Mouse (Mus musculus) MEL (cell line): Measurements from ENCODE around the gene Ssc5d. TPM values are rescaled to one million over a fixed set of nuclear protein-coding genes. Genes with fewer than 3 reads are reported as not detected.

Experiments used
- DNase-seq: peaks from one replicate; pipeline ENCODE4 v3.0.0; 2011; ENCODE audit warnings: low read depth, low spot score
- H3K27ac ChIP-seq: 2 replicates; pipeline ENCODE4 v1.5.1; 2012; ENCODE audit warnings: low read depth, mild to moderate bottlenecking, control low read depth, low read length, moderate library complexity; ENCODE audit not compliant: control insufficient read depth
- H3K27me3 ChIP-seq, 2 experiments: fragments of 150-350 bp in 1 of 2; sonication (generic) in 1 of 2; 2 replicates each; pipeline ENCODE4 v1.6.1; 2012; ENCODE audit warnings: low read length in 2 of 2, mild to moderate bottlenecking in 2 of 2, improper control_type of control experiment in 1 of 2, moderate library complexity in 1 of 2; ENCODE audit not compliant: insufficient read depth in 2 of 2, control insufficient read depth in 1 of 2
- H3K36me3 ChIP-seq, 2 experiments: 2 replicates each; pipeline ENCODE4 v1.6.1; 2012 to 2014; ENCODE audit warnings: low read length in 2 of 2, improper control_type of control experiment in 1 of 2, inconsistent platforms in 1 of 2, mild to moderate bottlenecking in 1 of 2; ENCODE audit not compliant: insufficient read depth in 2 of 2, control insufficient read depth in 1 of 2
- H3K4me1 ChIP-seq, 2 experiments: fragments of 150-350 bp in 1 of 2; sonication (generic) in 1 of 2; 2 replicates each; pipeline ENCODE4 v1.6.1; 2012; ENCODE audit warnings: low read length in 2 of 2, improper control_type of control experiment in 1 of 2, mild to moderate bottlenecking in 1 of 2; ENCODE audit not compliant: insufficient read depth in 2 of 2, control insufficient read depth in 1 of 2
- H3K4me3 ChIP-seq, 2 experiments: fragments of 150-350 bp in 1 of 2; sonication (generic) in 1 of 2; 2 replicates each; pipeline ENCODE4 v1.5.1; 2012; ENCODE audit warnings: low read depth in 2 of 2, low read length in 2 of 2, mild to moderate bottlenecking in 2 of 2, moderate library complexity in 2 of 2, control low read depth in 1 of 2, improper control_type of control experiment in 1 of 2; ENCODE audit not compliant: control insufficient read depth in 1 of 2, insufficient read depth in 1 of 2
- H3K79me2 ChIP-seq: 2 replicates; pipeline ENCODE4 v1.6.1; 2012; ENCODE audit warnings: mild to moderate bottlenecking, low read length, moderate library complexity; ENCODE audit not compliant: control insufficient read depth, poor library complexity, insufficient read depth
- H3K9ac ChIP-seq: 2 replicates; pipeline ENCODE4 v1.6.1; 2012; ENCODE audit warnings: low read depth, mild to moderate bottlenecking, control low read depth, low read length, moderate library complexity; ENCODE audit not compliant: control insufficient read depth, poor library complexity, severe bottlenecking
- H3K9me3 ChIP-seq: fragments of 150-350 bp; sonication (generic); replicated peaks from 2 replicates; pipeline ENCODE4 v1.6.1; 2012; ENCODE audit warnings: mild to moderate bottlenecking, low read length, improper control_type of control experiment, moderate library complexity; ENCODE audit not compliant: insufficient read depth
- CHD1 ChIP-seq: IDR thresholded peaks from 2 replicates; pipeline ENCODE4 v1.6.1; 2012; ENCODE audit warnings: low read depth, mild to moderate bottlenecking, inconsistent platforms, low read length, improper control_type of control experiment
- CTCF ChIP-seq, 3 experiments: IDR thresholded peaks in 2 of 3; conservative IDR thresholded peaks in 1 of 3; 2 replicates each; pipeline ENCODE4 v1.5.1; 2011 to 2012; ENCODE audit warnings: low read length in 3 of 3, low read depth in 2 of 3, mild to moderate bottlenecking in 2 of 3, improper control_type of control experiment in 1 of 3, inconsistent platforms in 1 of 3, mixed read lengths in 1 of 3, moderate library complexity in 1 of 3; ENCODE audit not compliant: control insufficient read depth in 1 of 3, insufficient read depth in 1 of 3, poor library complexity in 1 of 3, severe bottlenecking in 1 of 3
- ELF1 ChIP-seq: IDR thresholded peaks from 2 replicates; pipeline ENCODE4 v1.6.1; 2014; ENCODE audit warnings: low read depth, mild to moderate bottlenecking, inconsistent platforms, low read length, improper control_type of control experiment, moderate library complexity
- GABPA ChIP-seq: IDR thresholded peaks from 2 replicates; pipeline ENCODE4 v1.6.1; 2012; ENCODE audit warnings: low read depth, mild to moderate bottlenecking, inconsistent platforms, low read length, improper control_type of control experiment, moderate library complexity
- GATA1 ChIP-seq: IDR thresholded peaks from 2 replicates; pipeline ENCODE4 v1.6.1; 2011; ENCODE audit warnings: low read depth, low read length, improper control_type of control experiment
- HCFC1 ChIP-seq: IDR thresholded peaks from 2 replicates; pipeline ENCODE4 v1.6.1; 2012; ENCODE audit warnings: low read depth, mild to moderate bottlenecking, inconsistent platforms, low read length, improper control_type of control experiment, moderate library complexity
- JUND ChIP-seq: IDR thresholded peaks from 2 replicates; pipeline ENCODE4 v1.6.1; 2011; ENCODE audit warnings: low read depth, mild to moderate bottlenecking, improper control_type of control experiment, low read length
- MAFK ChIP-seq: IDR thresholded peaks from 2 replicates; pipeline ENCODE4 v1.6.1; 2011; ENCODE audit warnings: low read depth, mild to moderate bottlenecking, low read length, improper control_type of control experiment, borderline replicate concordance
- MAX ChIP-seq: IDR thresholded peaks from 2 replicates; pipeline ENCODE4 v1.6.1; 2011; ENCODE audit warnings: low read length, improper control_type of control experiment
- NRF1 ChIP-seq: IDR thresholded peaks from 2 replicates; pipeline ENCODE4 v1.6.1; 2014; ENCODE audit warnings: low read depth, mild to moderate bottlenecking, inconsistent platforms, low read length, improper control_type of control experiment, moderate library complexity; ENCODE audit not compliant: poor library complexity, insufficient read depth, severe bottlenecking
- RAD21 ChIP-seq: IDR thresholded peaks from 2 replicates; pipeline ENCODE4 v1.6.1; 2011; ENCODE audit warnings: mild to moderate bottlenecking, low read depth, low read length, improper control_type of control experiment
- RCOR1 ChIP-seq: IDR thresholded peaks from 2 replicates; pipeline ENCODE4 v1.6.1; 2012; ENCODE audit warnings: low read depth, mild to moderate bottlenecking, inconsistent platforms, low read length, improper control_type of control experiment
- SIN3A ChIP-seq: IDR thresholded peaks from 2 replicates; pipeline ENCODE4 v1.6.1; 2012; ENCODE audit warnings: low read length, improper control_type of control experiment, inconsistent platforms
- SMC3 ChIP-seq: IDR thresholded peaks from 2 replicates; pipeline ENCODE4 v1.6.1; 2011; ENCODE audit warnings: low read depth, low read length, improper control_type of control experiment
- TAL1 ChIP-seq: IDR thresholded peaks from 2 replicates; pipeline ENCODE4 v1.6.1; 2012; ENCODE audit warnings: mild to moderate bottlenecking, inconsistent platforms, low read length, moderate library complexity, mixed read lengths
- ZC3H11A ChIP-seq: IDR thresholded peaks from 2 replicates; pipeline ENCODE4 v1.6.1; 2012; ENCODE audit warnings: low read depth, mild to moderate bottlenecking, inconsistent platforms, low read length, improper control_type of control experiment
- ZKSCAN1 ChIP-seq: IDR thresholded peaks from 2 replicates; pipeline ENCODE4 v1.6.1; 2012; ENCODE audit warnings: low read depth, mild to moderate bottlenecking, inconsistent platforms, low read length, improper control_type of control experiment, moderate library complexity
- polyA plus RNA-seq, 2 experiments: library from polyadenylated mRNA; stranded (reverse) in 1 of 2; unstranded in 1 of 2; fragments of >175 nt in 1 of 2; fragments of >200 nt in 1 of 2; gene quantifications; 2 replicates each; pipeline versions ENCODE4 v1.2.1 to v1.2.4; 2012; ENCODE audit warnings: low replicate concordance in 2 of 2, low read depth in 1 of 2; ENCODE audit not compliant: insufficient read length in 2 of 2, insufficient read depth in 1 of 2, missing spikeins in 1 of 2
- total RNA-seq: library from RNA; depleted of rRNA; stranded (reverse); fragments of 300-350 nt; gene quantifications from 2 replicates; pipeline ENCODE4 v1.2.3, GENCODE M21; 2012

The Ssc5d gene
- total and polyA plus RNA-seq, 3 experiments: 0.04 to 0.17 TPM; not detected in 1

- TF ChIP-seq RCOR1 (no peak), CTCF (IDR thresholded peaks at IDR 0.05 in 2 of 3, conservative IDR thresholded peaks at IDR 0.05 in 1 of 3; ENCODE audit: control insufficient read depth in 1 of 3, insufficient read depth in 1 of 3, low read depth in 2 of 3, low read length in 3 of 3, poor library complexity in 1 of 3, severe bottlenecking in 1 of 3) (peak; percentile 86 to 99 (median 95))
Observed at GRCm38 (mm10) chr7:4943223-4943815, 17.7 kb downstream of the Ssc5d start (continued).

DNA sequence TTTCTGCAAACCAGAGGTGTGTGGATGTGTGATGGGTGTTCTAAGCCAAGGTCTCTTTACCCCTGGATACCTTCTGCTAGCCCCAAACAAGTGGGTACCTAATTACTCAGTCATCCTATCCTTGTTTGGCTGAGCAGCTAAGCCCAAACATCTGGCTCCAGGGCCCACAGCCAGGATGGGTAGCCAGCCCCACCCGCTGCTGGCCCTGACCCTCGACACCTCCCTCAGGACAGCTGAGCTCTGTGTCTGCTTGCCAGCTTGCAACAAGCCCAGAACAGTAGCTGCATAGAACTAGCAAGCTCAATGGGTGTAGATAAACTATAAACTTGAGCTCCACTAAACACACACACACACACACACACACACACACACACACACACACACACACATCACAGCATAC lies 22.3 kb downstream of the Ssc5d start:
- Histone ChIP-seq H3K36me3 (no peaks in the 10 kb centered on the region), H3K4me1 (no peaks in the 10 kb centered on the region), H3K27me3 (no peaks in the 10 kb centered on the region), H3K9ac (no peak overlapping the region), H3K79me2 (no peaks in the 10 kb centered on the region), H3K9me3 (no peaks in the 10 kb centered on the region), H3K4me3 (no peak overlapping the region), H3K27ac (no peak overlapping the region)
- no peak for DNase-seq
- TF ChIP-seq ZC3H11A: no peak
- TF ChIP-seq NRF1: no peak
- no peak for TF ChIP-seq RAD21
- no peak for TF ChIP-seq TAL1
- TF ChIP-seq SMC3: no peak
- no peak for TF ChIP-seq CHD1
- no peak for TF ChIP-seq JUND
- TF ChIP-seq MAFK: no peak
- no peak for TF ChIP-seq MAX
- no peak for TF ChIP-seq ZKSCAN1
- no peak for TF ChIP-seq HCFC1
- no peak for TF ChIP-seq GABPA

DNA sequence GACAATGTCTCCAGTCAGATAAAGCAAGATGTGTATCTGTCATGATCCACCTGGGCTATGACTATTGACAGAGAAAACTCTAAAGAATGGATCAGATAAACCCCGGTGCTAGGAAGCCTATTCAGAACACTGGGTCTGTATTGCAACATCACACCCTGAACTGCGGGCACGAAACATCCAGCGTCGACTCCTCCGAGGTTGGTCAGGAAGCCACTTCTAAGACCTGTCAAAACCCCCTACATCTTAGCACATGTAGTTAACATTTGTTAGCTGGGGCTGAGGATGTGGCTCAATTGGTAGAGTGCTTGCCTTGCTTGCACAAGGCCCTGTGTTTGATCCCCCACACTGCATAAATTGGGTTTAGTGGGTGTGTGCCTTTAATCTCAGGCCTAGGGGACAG lies 22.8 kb downstream of the Ssc5d start:
- no peak for DNase-seq
- H3K79me2 ChIP-seq: no peaks in the 10 kb centered on the region
- TF ChIP-seq SIN3A (no peak), ELF1 (no peak), GATA1 (no peak), ZKSCAN1 (no peak)
- H3K27ac ChIP-seq: no peak overlapping the region
- H3K9ac ChIP-seq: no peak overlapping the region
- no peaks in the 10 kb centered on the region for H3K27me3 ChIP-seq
- no peaks in the 10 kb centered on the region for H3K36me3 ChIP-seq
- H3K4me1 ChIP-seq: no peaks in the 10 kb centered on the region
- no peak overlapping the region for H3K4me3 ChIP-seq
- H3K9me3 ChIP-seq: no peaks in the 10 kb centered on the region
